Mouse (Mus musculus): ENCODE results near the gene Vwa2. TPM values are rescaled to one million over a fixed set of nuclear protein-coding genes. Genes with fewer than 3 reads are reported as not detected.

Gene Vwa2
- 0.50 and 0.62 TPM in 2 replicates for polyA plus RNA-seq (2015; fragmentation: Nextera tagmentation; extraction: Ambion mirVana)

- 0 out of 2 replicates have a peak within 1 kb of the TSS, but pooled peaks have one; percentile 15 for H3K9ac ChIP-seq
- no peak within 1 kb of the TSS for H3K27ac ChIP-seq (replicated peaks)
- peak within 1 kb of the TSS; percentile 84 for H3K4me2 ChIP-seq
- H3K4me3 ChIP-seq = peak within 1 kb of the TSS; percentile 44
- ATAC-seq (ENCODE audit: low FRiP score, low read depth) = 0 out of 2 replicates have a peak, but pooled peaks have one; percentile 42
- no peaks in the 10 kb centered on the region for H3K9me3 ChIP-seq
- peaks cover 56% of the 10 kb centered on the region for H3K27me3 ChIP-seq
- H3K36me3 ChIP-seq = no peaks in the 10 kb centered on the region
- peaks cover 22% of the 10 kb centered on the region for H3K4me1 ChIP-seq (replicated peaks)
- WGBS = 2% methylated on average over 71 of the region's 71 CpGs
Observed at GRCm38 (mm10) chr19:56873816-56874600, at the start of gene Vwa2. Gene Vwa2 (plus strand): TSS chr19:56874249.

- Histone ChIP-seq H3K9me3 (no peaks in the 10 kb centered on the region), H3K27me3 (peaks cover 3% of the 10 kb centered on the region; the same call in 1 of the 2 replicates), H3K36me3 (no peaks in the 10 kb centered on the region), H3K4me3 (peak within 1 kb of the TSS; percentile 17), H3K4me1 (replicated peaks) (peaks cover 6% of the 10 kb centered on the region), H3K4me2 (peak within 1 kb of the TSS; percentile 51), H3K9ac (no peak within 1 kb of the TSS), H3K27ac (replicated peaks) (no peak within 1 kb of the TSS)
- 63% methylated on average over 44 of the region's 44 CpGs for WGBS
- ATAC-seq (ENCODE audit: low FRiP score, low read depth) = no peak
Observed at GRCm38 (mm10) chr19:56826047-56826631, 47.9 kb upstream of the Vwa2 start, which contains the start of gene Tdrd1. Gene Tdrd1 (plus strand): TSS chr19:56826209.

DNA sequence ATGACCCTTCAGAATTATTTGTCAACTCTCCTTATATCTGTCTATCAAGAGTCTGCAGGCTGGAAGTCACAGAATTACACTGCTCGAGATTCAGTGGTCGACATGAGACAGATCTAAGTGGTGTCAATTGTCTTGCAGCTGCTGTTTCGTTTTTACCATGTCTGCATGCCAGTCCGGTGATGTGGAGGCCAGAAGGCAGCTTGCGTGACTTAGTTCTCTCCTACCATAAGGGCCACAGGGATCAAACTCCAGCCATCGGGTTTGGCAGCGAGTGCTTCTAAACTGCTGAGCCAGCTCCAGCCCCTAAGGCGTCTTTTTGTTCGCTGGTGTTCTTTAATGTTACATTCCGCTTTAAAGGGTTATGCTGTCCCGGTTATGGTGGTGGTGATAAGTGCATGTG is 45.7 kb upstream of the Vwa2 start:
- no peak overlapping the region for H3K4me3 ChIP-seq
- H3K27ac ChIP-seq (replicated peaks) = no peak overlapping the region
- no peak for ATAC-seq (ENCODE audit: low FRiP score, low read depth)
- no peaks in the 10 kb centered on the region for H3K36me3 ChIP-seq
- 84% methylated on average over 11 of the region's 11 CpGs for WGBS
- peaks cover 3% of the 10 kb centered on the region; the same call in 1 of the 2 replicates for H3K27me3 ChIP-seq
- H3K4me1 ChIP-seq (replicated peaks) = no peaks in the 10 kb centered on the region; the same call in 1 of the 2 replicates
- H3K4me2 ChIP-seq = no peak overlapping the region
- H3K9ac ChIP-seq = no peak overlapping the region
- no peaks in the 10 kb centered on the region for H3K9me3 ChIP-seq

GRCm38 (mm10) chr19:56829267-56829666 is 44.8 kb upstream of the Vwa2 start:
- Histone ChIP-seq H3K9ac (no peak overlapping the region), H3K4me2 (no peak overlapping the region), H3K36me3 (no peaks in the 10 kb centered on the region), H3K4me3 (no peak overlapping the region), H3K27me3 (no peaks in the 10 kb centered on the region), H3K9me3 (no peaks in the 10 kb centered on the region), H3K4me1 (replicated peaks) (no peaks in the 10 kb centered on the region; the same call in 1 of the 2 replicates), H3K27ac (replicated peaks) (no peak overlapping the region)
- WGBS = 91% methylated on average over 9 of the region's 9 CpGs
- ATAC-seq (ENCODE audit: low FRiP score, low read depth) = no peak

DNA sequence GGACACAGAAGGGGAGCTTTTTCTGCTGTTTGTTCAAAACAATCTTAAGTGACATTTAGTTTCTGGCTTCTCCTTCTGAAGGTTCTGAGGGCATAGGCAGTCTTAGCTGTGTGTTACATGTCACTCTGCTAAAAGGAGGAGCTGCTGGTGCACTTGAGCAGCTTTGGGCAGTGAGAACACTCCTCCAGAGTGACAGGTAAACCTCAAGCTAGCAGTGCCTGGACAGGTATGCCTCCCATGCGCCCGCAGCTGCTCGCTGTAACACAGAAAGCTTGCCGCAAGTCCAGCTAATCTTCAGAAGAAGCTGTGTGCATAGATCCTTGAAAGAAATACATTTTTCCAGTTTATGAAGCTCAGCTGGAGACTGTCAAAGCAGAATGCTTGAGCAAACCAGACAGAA is 43.9 kb upstream of the Vwa2 start:
- no peak for ATAC-seq (ENCODE audit: low FRiP score, low read depth)
- Histone ChIP-seq H3K9me3 (no peaks in the 10 kb centered on the region), H3K27ac (replicated peaks) (no peak overlapping the region), H3K27me3 (no peaks in the 10 kb centered on the region), H3K4me2 (no peak overlapping the region), H3K9ac (no peak overlapping the region), H3K4me3 (no peak overlapping the region), H3K4me1 (replicated peaks) (no peaks in the 10 kb centered on the region; the same call in 1 of the 2 replicates), H3K36me3 (no peaks in the 10 kb centered on the region)
- 86% methylated on average over 4 of the region's 4 CpGs for WGBS

DNA sequence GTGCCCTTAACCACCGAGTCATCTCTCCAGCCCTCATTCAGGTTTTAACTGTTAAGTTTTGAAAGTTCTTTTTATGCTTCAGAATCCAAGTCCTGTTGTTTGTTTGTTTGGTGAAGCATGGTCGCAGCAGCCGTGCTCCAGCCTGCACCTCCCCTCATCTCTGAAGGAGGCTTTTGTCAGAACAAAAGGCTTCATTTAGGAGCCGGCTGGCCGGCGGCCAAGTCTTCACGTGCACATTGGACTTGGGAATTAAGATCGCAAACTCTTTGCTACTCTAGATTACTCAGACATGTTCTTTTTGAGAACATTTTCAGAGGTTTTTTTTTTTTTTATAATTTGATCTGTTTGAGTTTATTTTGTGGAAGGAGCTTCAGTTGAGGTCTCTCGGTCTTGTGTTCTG is 38.7 kb upstream of the Vwa2 start:
- Histone ChIP-seq H3K4me2 (no peak overlapping the region), H3K9me3 (no peaks in the 10 kb centered on the region), H3K36me3 (no peaks in the 10 kb centered on the region), H3K27ac (replicated peaks) (no peak overlapping the region), H3K27me3 (no peaks in the 10 kb centered on the region), H3K4me1 (replicated peaks) (no peaks in the 10 kb centered on the region), H3K9ac (no peak overlapping the region), H3K4me3 (no peak overlapping the region)
- no peak for ATAC-seq (ENCODE audit: low FRiP score, low read depth)
- 29% methylated on average over 9 of the region's 9 CpGs for WGBS

GRCm38 (mm10) chr19:56838942-56839706 is 34.9 kb upstream of the Vwa2 start:
- WGBS = 61% methylated on average over 17 of the region's 17 CpGs
- H3K4me3 ChIP-seq = no peak overlapping the region

GRCm38 (mm10) chr19:56842974-56843373 is 31.1 kb upstream of the Vwa2 start:
- no peak for ATAC-seq (ENCODE audit: low FRiP score, low read depth)
- H3K9ac ChIP-seq = no peak overlapping the region
- H3K4me2 ChIP-seq = no peak overlapping the region
- H3K4me1 ChIP-seq (replicated peaks) = no peaks in the 10 kb centered on the region
- no peaks in the 10 kb centered on the region for H3K36me3 ChIP-seq
- 83% methylated on average over 12 of the region's 12 CpGs for WGBS
- H3K4me3 ChIP-seq = no peak overlapping the region
- H3K9me3 ChIP-seq = no peaks in the 10 kb centered on the region
- no peaks in the 10 kb centered on the region for H3K27me3 ChIP-seq
- H3K27ac ChIP-seq (replicated peaks) = no peak overlapping the region

More at GRCm38 (mm10) chr19:56838942-56839706, 34.9 kb upstream of the Vwa2 start:
- Histone ChIP-seq H3K4me1 (replicated peaks) (no peaks in the 10 kb centered on the region), H3K9ac (no peak overlapping the region), H3K4me2 (no peak overlapping the region), H3K27ac (replicated peaks) (no peak overlapping the region), H3K36me3 (no peaks in the 10 kb centered on the region), H3K9me3 (no peaks in the 10 kb centered on the region), H3K27me3 (no peaks in the 10 kb centered on the region)
- no peak for ATAC-seq (ENCODE audit: low FRiP score, low read depth)

DNA sequence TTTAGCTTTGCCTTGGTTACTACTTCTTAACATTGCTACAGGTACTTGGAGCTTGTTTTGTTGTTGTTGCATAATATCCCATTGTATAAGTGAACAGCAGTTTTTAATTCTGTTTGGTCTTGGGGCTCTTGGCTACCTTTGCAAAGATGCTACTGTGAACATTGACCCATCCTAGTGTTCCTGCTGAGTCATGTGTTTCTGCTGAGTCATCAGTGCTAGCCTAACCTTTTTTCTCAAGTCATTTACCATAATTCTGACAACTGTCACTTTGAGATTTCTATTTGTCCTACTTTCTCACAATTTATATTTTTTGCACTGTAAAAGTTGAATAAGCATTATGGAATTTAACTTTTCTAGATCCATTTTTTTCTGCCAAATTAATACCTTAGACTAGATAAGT is 21.5 kb upstream of the Vwa2 start:
- no peak for ATAC-seq (ENCODE audit: low FRiP score, low read depth)
- Histone ChIP-seq H3K36me3 (no peaks in the 10 kb centered on the region), H3K4me1 (replicated peaks) (no peaks in the 10 kb centered on the region), H3K9me3 (no peaks in the 10 kb centered on the region), H3K27ac (replicated peaks) (no peak overlapping the region), H3K4me3 (no peak overlapping the region), H3K4me2 (no peak overlapping the region), H3K27me3 (no peaks in the 10 kb centered on the region), H3K9ac (no peak overlapping the region)

DNA sequence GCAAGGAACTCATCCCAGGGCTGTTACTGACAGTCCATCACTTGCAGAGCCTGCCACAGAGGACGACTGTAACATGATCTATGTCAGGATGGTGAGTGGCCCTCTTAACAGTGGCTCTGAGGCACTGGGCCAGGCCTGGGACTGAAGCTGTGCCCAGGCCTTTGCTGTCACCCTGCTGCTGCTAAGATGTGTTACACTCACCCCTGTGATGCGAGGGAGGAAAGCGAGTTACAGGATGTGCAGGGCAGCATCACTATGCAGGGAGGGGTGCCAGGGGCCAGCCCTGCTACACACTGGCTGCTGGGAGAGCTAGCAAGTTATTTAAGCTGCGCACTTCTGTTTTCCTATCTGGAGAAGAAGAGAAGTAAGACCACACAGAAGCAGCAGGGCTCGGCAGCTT is 17.6 kb upstream of the Vwa2 start:
- no peaks in the 10 kb centered on the region for H3K27me3 ChIP-seq
- no peak for ATAC-seq (ENCODE audit: low FRiP score, low read depth)
- H3K9ac ChIP-seq = no peak overlapping the region
- WGBS = 63% methylated on average over 5 of the region's 5 CpGs
- no peak overlapping the region for H3K4me3 ChIP-seq
- H3K9me3 ChIP-seq = no peaks in the 10 kb centered on the region
- H3K27ac ChIP-seq (replicated peaks) = no peak overlapping the region
- no peaks in the 10 kb centered on the region for H3K36me3 ChIP-seq
- H3K4me1 ChIP-seq (replicated peaks) = no peaks in the 10 kb centered on the region
- H3K4me2 ChIP-seq = no peak overlapping the region

GRCm38 (mm10) chr19:56867701-56868100 is 6.3 kb upstream of the Vwa2 start:
- 69% methylated on average over 4 of the region's 4 CpGs for WGBS
- Histone ChIP-seq H3K9me3 (no peaks in the 10 kb centered on the region), H3K4me2 (no peak overlapping the region), H3K9ac (no peak overlapping the region), H3K36me3 (no peaks in the 10 kb centered on the region), H3K27ac (replicated peaks) (no peak overlapping the region), H3K27me3 (peaks cover 15% of the 10 kb centered on the region), H3K4me3 (no peak overlapping the region), H3K4me1 (replicated peaks) (no peaks in the 10 kb centered on the region)
- no peak; the same call in 1 of the 2 replicates for ATAC-seq (ENCODE audit: low FRiP score, low read depth)
